Mouse (Mus musculus) layer of hippocampus, adult 8-10 months (tissue): Measurements from ENCODE around the gene Rdh11. TPM values are rescaled to one million over a fixed set of nuclear protein-coding genes. Genes with fewer than 3 reads are reported as not detected.
A peak's percentile ranks its signal among the peaks of the same experiment; 100 is the strongest.
"Not testable (repeated sequence)": the region's sequence is repeated elsewhere in the genome, so short reads cannot be mapped to it uniquely, and the experiment has no call there.

ENCODE experiments used
- DNase-seq, 2 experiments: peaks; one replicate each; pipeline ENCODE4 v3.0.0; 2022; ENCODE audit warnings: low spot score in 2 of 2
- total RNA-seq, 4 experiments: library from RNA; stranded (reverse); gene quantifications; 2 replicates each; pipeline ENCODE4 v1.2.4; 2022

Gene Rdh11
- 10 to 100 TPM; 18.5 to 23.9 (median 22.2) TPM for total RNA-seq

DNA sequence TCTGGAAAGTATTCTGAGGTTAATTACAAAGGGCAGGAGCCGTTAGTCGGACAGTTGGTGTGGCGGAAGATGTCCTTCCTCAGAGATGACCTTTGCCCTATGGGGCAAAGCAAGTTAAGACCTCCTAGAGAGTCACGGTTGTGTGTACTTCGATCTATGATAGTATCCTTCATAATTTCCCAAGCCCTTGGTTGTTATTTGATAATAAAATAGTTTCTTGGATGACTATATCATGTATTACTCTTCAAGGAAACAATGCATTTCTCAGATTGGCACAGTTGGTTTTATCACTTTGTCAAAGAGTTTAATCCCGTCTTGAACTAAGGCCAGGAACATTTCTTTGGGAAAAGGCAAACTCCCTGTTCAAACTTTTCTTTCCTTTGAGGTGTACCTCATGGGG is at the start of gene Rdh11:
TSS of gene Rdh11 (minus strand) at position 101 of the 400 bp plus-strand sequence.
- DNase-seq, result no peak

GRCm38 (mm10) chr12:79235485-79236080 is 43.5 kb upstream of the Rdh11 start:
- peak in 1 of 2 experiments; percentile 17 for DNase-seq

DNA sequence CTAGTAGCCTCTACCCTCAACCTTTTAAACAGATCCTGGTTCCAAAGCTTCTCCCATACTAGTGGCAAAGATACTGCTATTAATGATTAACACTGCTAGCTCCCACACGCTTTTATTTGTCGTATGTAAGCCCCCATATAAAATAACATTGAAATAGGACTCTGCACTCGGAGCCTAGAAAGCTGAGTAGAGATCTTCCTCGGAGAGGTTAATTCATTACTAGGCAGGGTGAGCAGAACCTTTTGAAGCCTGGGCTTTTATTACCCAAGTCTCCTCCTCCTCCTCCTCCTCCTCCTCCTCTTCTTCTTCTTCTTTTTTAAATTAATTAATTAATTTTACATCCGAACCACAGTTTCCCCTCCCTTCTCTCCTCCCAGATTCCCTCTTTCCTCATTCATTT is 25.4 kb upstream of the Rdh11 start:
- DNase-seq, result no peak

DNA sequence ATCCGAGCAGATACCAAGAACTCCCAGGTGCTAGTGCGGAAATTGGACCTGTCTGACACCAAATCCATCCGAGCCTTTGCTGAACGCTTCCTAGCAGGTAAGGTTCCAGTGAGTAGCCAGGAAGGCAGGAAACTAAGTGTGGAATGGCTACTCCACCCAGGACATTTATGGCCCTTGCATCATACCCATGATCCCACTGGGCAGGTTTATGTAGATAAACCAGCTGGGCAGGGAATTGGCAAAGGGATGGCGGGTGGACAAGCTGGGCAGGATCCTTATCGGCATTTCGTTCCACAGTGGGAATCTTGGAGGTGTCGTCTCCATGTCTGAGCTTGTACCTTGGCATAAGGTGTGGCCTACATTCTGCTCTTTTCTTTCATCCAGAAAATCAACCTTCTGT is 19.4 kb upstream of the Rdh11 start:
- no peak for DNase-seq

GRCm38 (mm10) chr12:79208703-79209464 is 16.8 kb upstream of the Rdh11 start, which contains the start of gene Rdh12:
TSS of gene Rdh12 (plus strand) at chr12:79208914.
- peak in 1 of 2 experiments; percentile 24 for DNase-seq

DNA sequence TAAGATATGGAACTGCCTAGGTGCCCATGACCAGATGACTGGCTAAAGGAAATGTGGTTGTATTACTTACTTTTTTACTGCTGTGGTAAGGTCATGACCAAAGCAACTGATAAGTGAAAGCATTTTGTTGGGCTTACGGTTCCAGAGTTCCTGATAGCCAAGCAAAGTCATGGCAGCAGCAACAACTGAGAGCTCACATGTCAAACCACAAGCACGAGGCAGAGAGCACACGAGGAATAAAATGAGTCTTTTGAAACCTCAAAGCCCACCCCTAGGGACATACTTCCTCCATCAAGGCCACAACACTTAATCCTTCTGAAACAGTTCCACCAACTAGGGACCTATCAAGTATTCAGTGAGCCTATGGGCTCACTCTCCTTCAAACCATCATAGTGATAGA is 9.8 kb upstream of the Rdh11 start:
- DNase-seq, result no peak

DNA sequence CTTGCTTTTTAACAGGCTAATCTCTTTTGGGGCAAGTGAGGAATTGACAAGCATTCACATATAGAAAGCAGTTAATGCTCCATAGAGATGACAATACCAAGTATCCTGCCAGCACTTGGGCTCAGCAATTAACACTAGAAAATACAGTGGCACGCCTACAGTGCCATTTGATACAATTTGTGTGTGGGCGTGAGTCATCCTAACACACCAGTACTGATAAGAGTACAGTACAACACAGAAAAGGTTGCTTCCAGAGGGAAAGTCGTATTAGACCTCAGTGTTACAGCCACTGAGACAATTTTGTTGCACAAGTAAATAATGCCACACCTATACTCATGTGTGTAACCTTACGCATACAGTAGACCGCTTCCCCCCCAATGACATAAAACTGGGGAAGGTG is 5.0 kb upstream of the Rdh11 start:
- peak; percentile 15 to 17 for DNase-seq

DNA sequence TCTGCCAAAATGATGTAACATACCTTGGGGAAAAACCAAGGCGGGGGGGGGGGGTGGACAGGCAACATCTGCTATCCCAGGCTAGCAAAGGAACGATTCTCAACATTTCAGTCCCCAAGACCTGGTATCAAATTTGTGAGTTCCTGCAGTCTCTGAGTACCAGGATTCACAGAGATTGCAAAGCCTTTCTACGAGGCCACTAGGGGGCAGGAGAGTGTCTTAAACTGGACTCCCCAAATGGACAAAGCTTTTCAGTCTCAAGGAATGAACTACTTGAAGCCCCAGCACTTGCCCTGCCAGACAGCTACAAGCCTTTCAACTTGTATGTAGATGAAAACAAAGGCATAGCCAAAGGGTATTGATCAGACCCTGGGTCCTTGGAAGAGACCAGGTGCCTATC is 1.3 kb upstream of the Rdh11 start:
- DNase-seq, result peak; percentile 35 to 73

- peak; percentile 49 to 74 for DNase-seq
Observed at GRCm38 (mm10) chr12:79191701-79192100, 392 bp downstream of the Rdh11 start.

DNA sequence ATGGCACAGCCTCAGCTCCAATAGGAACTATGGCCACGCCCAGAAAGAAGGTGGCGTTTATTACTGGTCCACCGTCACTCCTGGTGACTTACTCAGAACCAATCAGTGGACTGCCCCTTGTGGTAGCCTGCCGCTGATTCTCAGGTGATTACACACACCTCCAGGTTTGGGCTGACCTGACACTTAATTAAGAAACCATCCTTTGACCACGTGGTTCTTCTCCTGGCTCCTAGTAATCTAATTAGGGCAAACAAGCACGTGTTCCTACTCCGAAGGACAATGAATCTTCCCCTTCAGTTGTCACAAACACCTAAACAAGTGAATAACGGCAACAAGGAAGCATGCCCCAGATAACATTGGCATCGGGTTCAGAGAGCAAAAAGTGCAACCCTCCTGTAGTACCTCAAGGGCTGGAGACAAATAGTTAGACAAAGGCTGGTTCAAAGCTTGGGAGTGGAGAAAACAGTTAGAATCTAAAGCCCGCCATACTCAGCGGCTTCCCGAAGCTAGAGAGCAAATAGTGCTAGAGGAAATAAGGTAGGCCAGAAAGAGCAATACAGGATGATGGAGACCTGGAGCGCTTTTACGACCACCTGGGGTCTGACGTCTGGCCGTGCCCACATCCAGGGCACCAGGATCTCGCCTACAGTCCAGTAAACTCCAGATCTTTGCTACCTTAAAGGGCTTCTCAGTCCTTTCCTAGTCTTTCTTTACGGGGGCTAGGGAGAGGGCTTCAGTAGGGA is 991 bp downstream of the Rdh11 start:
- DNase-seq, result peak; percentile 48 to 60

GRCm38 (mm10) chr12:79185160-79185559 is 6.9 kb downstream of the Rdh11 start:
- DNase-seq, result not testable (repeated sequence)

GRCm38 (mm10) chr12:79175998-79176397 is 16.1 kb downstream of the Rdh11 start:
- no peak for DNase-seq

- no peak for DNase-seq
Observed at GRCm38 (mm10) chr12:79173721-79174120, 18.4 kb downstream of the Rdh11 start.

- DNase-seq, result peak; percentile 88 to 92
Observed at GRCm38 (mm10) chr12:79172019-79172941, 19.8 kb downstream of the Rdh11 start, which contains the start of gene Vti1b. TSS of gene Vti1b (minus strand) at chr12:79172667.

DNA sequence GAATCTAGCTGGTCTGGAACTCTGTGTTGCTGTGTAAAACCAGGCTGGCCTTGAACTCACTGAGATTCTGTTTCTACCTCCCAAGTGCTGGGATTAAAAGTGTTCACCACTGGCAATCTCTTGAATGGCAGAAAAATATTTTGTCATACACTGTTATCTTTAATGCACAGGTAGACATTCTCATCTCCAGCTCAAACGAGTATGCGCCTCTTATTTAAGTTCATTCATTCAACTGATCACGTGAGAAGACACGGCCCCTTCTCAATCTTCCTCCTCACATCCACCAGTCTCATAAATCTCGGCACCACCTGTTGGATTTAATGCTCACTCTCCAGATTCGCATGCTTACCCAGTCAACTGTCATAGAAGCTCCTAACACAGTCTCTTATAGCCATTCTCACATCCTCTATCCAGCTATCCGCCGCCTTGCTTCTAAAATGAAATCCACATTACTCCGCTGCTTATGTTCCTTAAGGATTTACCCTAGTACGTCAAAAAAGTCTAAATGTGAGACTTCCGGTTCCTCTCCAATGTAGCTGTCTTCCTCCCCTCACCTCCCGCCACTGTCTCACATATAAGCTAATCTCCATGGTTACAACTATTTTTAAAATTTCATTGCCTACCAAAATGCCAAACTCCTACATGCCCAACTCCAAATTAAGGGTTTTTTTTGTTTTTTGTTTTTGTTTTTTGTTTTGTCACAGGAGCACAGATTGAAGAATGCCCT is 20.7 kb downstream of the Rdh11 start:
- no peak for DNase-seq

DNA sequence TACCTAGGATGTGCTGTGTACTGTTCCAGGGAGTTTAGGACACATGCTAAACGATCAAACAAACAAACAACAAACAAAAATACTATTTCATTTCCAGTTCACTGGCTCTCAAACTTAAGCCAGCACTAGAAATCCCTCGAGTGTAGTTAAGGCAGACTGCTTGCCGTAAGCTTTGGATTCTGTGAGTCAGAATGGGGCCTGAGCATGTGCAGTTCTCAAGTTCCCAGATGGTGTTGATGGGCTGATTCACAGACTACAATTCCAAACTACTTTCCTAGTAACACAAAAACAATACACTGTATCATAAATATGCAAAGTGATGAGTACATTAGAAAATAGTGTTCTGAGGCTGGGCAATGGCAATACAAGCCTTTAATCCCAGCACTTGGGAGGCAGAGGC is 21.7 kb downstream of the Rdh11 start:
- peak; percentile 36 to 37 for DNase-seq

DNA sequence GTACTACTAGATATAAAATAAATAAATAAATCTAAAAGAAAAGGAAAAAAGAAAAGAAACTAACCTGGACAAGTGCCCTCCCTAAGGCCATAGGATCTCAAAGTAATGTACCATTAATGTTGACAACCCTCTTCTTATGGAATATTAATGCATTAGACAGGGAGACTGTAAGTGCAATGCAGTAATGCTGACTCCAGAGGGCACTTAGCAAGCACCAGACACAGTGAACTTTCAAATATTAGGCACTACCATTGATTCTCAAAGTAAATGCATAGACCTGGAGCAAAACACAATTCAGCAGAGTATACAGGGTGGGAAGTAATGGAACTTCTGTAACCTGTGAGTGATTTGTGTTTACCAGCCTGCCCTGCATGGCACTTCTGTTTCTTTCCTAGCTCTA is 22.9 kb downstream of the Rdh11 start:
- DNase-seq, result no peak

DNA sequence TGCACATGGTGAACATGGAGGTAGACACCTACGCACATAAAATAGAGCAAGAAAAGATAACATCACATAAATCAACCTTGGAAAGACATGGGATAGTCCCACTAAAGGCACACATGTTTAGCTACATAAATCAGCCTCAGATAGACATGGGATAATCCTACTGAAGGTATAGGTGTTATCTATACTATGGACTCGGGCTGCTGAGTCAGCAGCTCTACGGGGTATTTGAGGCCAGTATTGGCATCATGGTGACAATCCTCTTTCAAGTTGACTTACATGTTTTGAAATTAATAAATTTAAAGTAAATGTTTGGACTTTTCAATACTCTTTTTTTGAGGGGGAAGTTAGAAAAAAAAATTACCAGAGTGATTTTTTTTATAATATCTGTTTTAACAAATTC is 29.2 kb downstream of the Rdh11 start:
- DNase-seq, result no peak

DNA sequence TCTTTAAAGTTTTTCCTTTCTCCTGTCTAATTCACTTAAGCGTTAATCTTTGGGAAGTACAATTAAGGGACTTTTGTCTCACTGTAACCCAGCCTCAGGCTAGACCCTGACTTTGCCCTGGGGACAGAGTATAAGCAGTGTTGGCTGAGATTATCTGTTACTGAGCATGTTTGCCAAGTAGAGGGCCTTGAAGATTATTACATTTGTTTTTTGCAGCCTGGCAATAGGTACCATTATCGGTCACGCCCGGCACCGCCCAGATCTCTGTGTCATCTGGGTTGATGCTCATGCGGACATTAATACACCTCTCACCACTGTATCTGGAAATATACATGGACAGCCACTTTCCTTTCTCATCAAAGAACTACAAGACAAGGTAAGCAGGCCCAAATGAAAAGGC is 42.4 kb downstream of the Rdh11 start:
- DNase-seq, result no peak

- DNase-seq, result no peak
Observed at GRCm38 (mm10) chr12:79141384-79141783, 50.7 kb downstream of the Rdh11 start.
